Mouse (Mus musculus) ES-Bruce4 (cell line): ENCODE measurements around the gene Wnt10a.
A peak's percentile ranks its signal among the peaks of the same experiment; 100 is the strongest.

ENCODE experiments used
- CTCF ChIP-seq: IDR thresholded peaks from one replicate; pipeline ENCODE4 v1.8.1; 2011; ENCODE audit warnings: low read depth, low read length
- EP300 ChIP-seq: IDR thresholded peaks from 2 replicates; pipeline ENCODE4 v1.6.1; 2011; ENCODE audit warnings: low read depth, low read length; ENCODE audit not compliant: insufficient read depth
- POLR2A ChIP-seq: IDR thresholded peaks from one replicate; pipeline ENCODE4 v1.8.1; 2011; ENCODE audit warnings: low read length; ENCODE audit not compliant: insufficient read depth

DNA sequence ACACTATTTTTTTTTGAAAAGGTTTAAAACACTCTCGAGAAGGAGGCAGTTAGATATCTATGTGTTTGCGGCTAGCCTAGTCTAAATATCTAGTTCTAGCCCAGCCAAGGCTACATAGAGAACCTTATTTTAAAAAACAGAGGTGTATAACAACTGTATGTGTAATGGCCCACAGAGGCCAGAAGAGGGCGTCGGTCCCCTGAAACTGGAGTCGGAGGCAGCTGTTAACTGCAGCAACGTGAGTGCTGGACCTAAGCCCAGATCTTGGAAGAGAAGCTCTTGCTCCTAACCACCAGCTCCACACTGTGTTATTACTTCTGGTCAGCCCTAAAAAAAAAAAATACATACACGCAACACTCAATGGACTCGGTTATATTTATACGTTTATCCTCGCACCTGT, 17.7 kb downstream of the Wnt10a start:
- TF ChIP-seq POLR2A (no peak), CTCF (peak; percentile 83), EP300 (no peak)
